Mouse (Mus musculus): ENCODE results near the gene Narfl. TPM values are rescaled to one million over a fixed set of nuclear protein-coding genes. Genes with fewer than 3 reads are reported as not detected.

Narfl gene
- polyA plus RNA-seq, 1 experiment = 38.5 TPM

DNA sequence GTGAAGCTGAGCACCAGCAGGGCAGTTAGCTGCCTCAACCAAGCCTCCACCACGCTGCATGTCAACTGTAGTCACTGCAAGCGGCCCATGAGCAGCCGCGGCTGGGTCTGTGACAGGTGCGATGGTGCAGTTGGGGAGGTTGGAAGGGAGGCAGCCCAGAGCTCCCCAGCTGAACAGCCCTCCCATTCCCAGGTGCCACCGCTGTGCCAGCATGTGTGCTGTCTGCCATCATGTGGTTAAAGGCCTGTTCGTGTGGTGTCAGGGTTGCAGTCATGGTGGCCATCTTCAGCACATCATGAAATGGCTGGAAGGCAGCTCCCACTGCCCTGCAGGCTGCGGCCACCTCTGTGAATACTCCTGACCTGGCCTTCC lies 54.6 kb downstream of the Narfl start:
- DNase-seq (ENCODE audit: extremely low spot score in 1 of 2, low spot score in 1 of 2) = no peak

DNA sequence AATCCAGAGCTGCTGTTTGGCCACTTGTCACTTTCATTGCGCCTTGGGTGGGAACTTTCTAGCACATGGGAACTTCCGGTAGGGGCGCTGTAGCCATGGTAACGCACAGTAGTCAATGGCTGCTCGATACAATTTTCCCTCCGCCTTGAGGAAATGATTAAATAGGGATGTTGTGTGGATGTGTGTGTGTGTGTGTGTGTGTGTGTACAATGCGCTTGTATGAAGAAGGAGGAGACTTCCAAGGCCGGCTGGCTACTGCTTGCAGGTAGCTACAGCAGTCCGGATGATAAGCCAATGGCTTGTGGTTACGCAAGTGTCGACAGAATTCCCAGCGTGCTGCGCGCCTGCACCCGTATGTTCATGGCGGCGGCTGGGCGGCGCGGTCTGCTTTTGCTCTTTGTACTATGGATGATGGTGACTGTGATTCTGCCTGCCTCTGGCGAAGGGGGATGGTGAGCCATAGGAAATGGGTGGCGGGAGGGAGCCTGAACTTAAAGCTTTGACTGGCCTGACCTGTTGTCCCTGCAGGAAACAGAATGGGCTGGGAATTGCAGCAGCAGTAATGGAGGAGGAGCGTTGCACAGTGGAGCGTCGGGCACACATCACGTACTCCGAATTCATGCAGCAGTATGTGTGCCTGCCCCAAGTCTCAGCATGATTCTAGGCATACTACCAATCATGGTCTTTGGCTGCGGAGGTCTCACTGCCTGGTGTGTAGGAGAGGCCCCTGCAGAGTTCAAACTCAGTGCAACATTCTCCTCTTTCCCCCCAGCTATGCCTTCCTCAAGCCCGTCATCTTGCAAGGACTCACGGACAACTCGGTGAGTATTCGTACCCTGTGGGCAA lies 55.4 kb downstream of the Narfl start, which contains the start of gene Jmjd8:
TSS of gene Jmjd8 (plus strand) at position 156 of the 846 bp plus-strand sequence.
- DNase-seq (ENCODE audit: extremely low spot score in 1 of 2, low spot score in 1 of 2) = peak in 1 of 2 experiments; percentile 89

DNA sequence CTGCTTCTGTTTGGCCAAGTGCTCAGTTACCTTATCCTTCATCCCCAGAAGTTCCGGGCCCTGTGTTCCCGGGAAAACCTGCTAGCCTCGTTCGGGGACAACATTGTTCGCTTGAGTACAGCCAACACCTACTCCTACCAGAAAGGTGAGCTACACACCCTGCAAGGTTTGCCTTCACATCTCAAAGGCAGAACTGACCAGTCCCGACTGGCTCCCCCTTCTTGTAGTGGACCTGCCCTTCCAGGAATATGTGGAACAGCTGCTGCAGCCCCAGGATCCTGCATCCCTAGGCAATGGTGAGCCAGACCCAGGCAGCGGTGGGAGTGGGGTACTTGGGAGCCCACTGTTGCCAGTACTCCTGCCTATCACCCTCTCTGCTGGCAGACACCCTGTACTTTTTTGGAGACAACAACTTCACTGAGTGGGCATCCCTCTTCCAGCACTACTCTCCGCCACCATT lies 56.0 kb downstream of the Narfl start:
- no peak for DNase-seq (ENCODE audit: extremely low spot score in 1 of 2, low spot score in 1 of 2)

DNA sequence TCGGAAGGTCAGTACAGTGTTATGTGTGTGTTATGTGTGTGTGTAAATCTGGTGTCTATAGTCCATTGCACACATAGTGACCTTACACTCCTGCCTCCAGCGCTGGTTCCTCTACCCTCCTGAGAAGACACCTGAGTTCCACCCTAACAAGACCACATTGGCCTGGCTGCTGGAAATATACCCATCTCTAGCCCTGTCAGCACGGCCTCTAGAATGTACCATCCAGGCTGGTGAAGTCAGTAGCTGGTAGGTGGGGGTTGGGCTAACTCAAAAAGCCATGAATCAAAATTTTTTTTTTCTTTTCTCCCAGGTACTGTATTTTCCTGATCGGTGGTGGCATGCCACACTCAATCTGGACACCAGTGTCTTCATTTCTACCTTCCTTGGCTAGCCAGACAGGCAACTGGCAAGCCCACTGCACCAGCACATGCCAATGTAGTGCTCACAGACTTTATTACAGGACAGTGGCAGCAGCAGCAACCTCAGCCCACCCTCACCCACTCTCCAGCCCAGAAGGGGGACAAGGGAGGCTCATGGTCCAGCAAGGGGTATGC lies 56.7 kb downstream of the Narfl start:
- DNase-seq (ENCODE audit: extremely low spot score in 1 of 2, low spot score in 1 of 2) = no peak

DNA sequence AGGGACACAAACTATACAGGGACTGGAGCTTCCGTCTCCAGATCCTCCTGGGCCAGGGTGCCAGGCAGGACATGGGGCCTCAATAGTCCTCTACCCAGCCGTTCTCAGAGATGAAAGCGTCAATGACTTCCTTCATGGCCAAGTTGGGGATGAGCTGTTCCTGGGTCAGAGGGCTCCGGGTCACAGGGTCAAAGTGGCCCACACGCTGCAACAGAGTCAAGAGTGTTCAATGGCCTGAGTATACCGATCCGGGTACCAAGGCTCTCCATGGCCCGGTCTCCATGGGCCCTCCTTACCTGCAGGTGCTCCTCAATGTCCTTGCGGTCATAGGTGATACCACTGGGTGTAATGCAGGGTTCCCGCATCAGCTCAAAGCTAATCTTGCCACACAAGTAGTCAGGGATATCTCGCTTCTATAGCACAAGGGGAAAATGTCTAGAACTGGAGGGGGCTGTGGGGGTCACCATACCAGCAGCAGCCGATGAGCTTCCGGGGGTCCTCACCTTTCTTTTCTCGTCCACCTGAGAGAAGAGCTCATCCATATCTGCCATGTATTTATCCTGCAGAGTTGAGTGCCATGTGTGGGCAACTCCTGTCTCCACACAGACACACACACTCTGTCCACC lies 57.3 kb downstream of the Narfl start:
- DNase-seq (ENCODE audit: extremely low spot score in 1 of 2, low spot score in 1 of 2) = no peak

DNA sequence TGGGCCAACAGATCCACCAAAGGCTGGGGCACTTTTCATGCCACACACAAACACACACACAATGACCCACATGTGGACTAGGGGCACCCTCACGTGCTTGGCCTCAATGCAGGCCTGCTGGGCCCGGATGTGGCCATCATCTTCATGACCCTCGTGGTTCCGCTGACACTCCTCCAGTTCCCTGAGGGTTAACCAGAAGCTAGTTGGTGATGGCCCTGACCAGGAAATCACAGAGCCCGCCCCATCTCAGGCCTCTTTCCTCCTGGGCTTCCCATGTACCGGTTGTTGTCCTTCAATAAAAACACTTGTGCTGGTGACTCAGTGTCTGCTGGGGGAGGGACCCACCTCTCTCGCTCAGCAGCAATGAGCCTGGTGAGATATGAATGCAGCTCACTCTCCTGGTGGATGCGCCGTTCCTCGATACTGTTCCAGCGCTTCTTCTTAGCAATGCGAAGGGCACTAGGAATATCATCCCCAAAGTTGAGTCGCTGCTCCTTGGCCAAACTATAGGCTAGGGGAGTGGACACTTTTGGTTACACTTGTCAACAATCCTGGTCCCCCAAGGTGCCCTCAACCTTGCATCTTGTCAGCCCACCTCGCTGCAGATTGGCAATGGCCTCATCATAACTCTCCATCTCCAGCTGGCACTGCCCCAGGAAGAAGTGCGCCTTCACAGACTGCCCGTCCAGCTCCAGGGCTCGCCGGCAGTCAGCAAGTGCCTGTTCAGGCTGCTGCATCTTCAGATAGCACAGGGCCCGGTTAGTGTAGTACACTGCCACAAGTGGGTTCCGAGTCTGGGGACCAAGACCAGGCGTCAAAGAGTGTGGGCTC lies 58.1 kb downstream of the Narfl start:
- DNase-seq (ENCODE audit: extremely low spot score in 1 of 2, low spot score in 1 of 2) = no peak

DNA sequence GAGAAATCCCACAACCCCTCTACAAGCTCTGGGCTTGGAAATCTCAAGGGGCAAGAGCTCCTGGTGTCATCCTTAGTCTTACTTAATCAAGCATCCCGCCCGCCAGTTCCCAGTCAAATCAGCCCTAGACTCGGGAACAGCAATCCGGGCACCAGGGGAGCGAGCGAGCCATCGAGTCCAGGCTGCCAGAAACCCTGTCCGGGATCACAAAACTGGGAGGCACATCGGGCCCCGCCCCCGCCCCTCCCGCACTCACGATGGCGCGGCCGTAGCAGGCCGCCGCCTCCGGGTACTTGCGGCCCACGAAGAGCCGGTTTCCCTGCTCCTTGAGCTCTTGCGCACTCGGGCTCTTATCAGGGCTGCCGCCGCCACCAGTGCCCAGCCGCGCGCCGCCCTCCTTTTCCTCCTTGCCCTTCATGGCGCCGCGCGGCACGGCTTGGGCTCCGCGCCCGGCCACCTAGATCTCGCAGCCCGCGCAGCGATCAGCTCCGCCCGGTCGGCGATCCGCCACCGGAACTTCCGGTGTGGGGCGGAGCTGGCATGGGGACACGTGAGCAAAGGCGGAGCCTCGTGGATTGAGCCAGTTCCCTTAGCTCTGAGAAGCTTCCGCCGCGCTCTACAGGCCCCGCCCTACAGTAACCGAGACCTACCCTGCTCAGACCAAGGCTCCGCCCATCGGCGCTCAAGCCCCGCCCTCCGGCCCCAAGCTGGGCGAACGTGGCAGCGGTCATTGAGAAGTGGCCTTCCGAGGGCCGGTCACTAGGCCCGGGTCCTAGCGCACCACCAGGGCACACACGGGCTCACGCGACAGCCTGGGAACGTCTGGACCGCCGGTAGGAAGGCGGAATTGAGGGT lies 59.1 kb downstream of the Narfl start:
- DNase-seq (ENCODE audit: extremely low spot score in 1 of 2, low spot score in 1 of 2) = peak; percentile 98 to 99

Other genes starting within 250 kb of the Narfl start
- gene Sox8, start 203.1 kb upstream of the Narfl start, polyA plus RNA-seq (2012; rRNA removed) = 41.2 and 43.2 TPM in 2 replicates
- 17.1 and 18.3 TPM in 2 replicates for gene Lmf1, start 194.7 kb upstream of the Narfl start, polyA plus RNA-seq (2012; rRNA removed)
- gene Gng13, start 56.6 kb upstream of the Narfl start, polyA plus RNA-seq (2012; rRNA removed) = 330 and 335 TPM in 2 replicates
- 2.5 and 2.9 TPM in 2 replicates for gene Chtf18, start 46.4 kb upstream of the Narfl start, polyA plus RNA-seq (2012; rRNA removed)
- gene Rpusd1, start 46.1 kb upstream of the Narfl start, polyA plus RNA-seq (2012; rRNA removed) = 98.8 and 117 TPM in 2 replicates
- 0.16 and 0.88 TPM in 2 replicates for gene Mslnl, start 37.7 kb upstream of the Narfl start, polyA plus RNA-seq (2012; rRNA removed)
- 2.9 and 3.0 TPM in 2 replicates for gene Msln, start 19.4 kb upstream of the Narfl start, polyA plus RNA-seq (2012; rRNA removed)
- gene Haghl, start 11.9 kb downstream of the Narfl start, polyA plus RNA-seq (2012; rRNA removed) = 223 and 246 TPM in 2 replicates
- gene Ccdc78, start 12.8 kb downstream of the Narfl start, polyA plus RNA-seq (2012; rRNA removed) = 0.06 and 0.08 TPM in 2 replicates
- gene Fam173a, start 19.1 kb downstream of the Narfl start, polyA plus RNA-seq (2012; rRNA removed) = 158 and 169 TPM in 2 replicates
- 1.4 and 2.0 TPM in 2 replicates for gene AC134908.4, start 21.9 kb downstream of the Narfl start, polyA plus RNA-seq (2012; rRNA removed)
- gene Metrn, start 23.4 kb downstream of the Narfl start, polyA plus RNA-seq (2012; rRNA removed) = 159 and 186 TPM in 2 replicates
- 604 and 691 TPM in 2 replicates for gene Fbxl16, start 35.3 kb downstream of the Narfl start, polyA plus RNA-seq (2012; rRNA removed)
- 34.8 and 40.0 TPM in 2 replicates for gene Wdr24, start 49.9 kb downstream of the Narfl start, polyA plus RNA-seq (2012; rRNA removed)
- gene Jmjd8, start 55.1 kb downstream of the Narfl start, polyA plus RNA-seq (2012; rRNA removed) = 65.0 and 65.6 TPM in 2 replicates
- gene Stub1, start 59.6 kb downstream of the Narfl start, polyA plus RNA-seq (2012; rRNA removed) = 272 and 292 TPM in 2 replicates
- 106 and 111 TPM in 2 replicates for gene Rhbdl1, start 63.5 kb downstream of the Narfl start, polyA plus RNA-seq (2012; rRNA removed)
- gene Gm20683, start 68.0 kb downstream of the Narfl start, polyA plus RNA-seq (2012; rRNA removed) = 41.5 and 43.1 TPM in 2 replicates
- 101 and 122 TPM in 2 replicates for gene Rhot2, start 71.1 kb downstream of the Narfl start, polyA plus RNA-seq (2012; rRNA removed)
- gene Wdr90, start 87.7 kb downstream of the Narfl start, polyA plus RNA-seq (2012; rRNA removed) = 33.6 and 39.7 TPM in 2 replicates
- gene Mcrip2, start 95.0 kb downstream of the Narfl start, polyA plus RNA-seq (2012; rRNA removed) = 28.8 and 34.5 TPM in 2 replicates
- 74.9 and 79.9 TPM in 2 replicates for gene Mettl26, start 101.3 kb downstream of the Narfl start, polyA plus RNA-seq (2012; rRNA removed)
- gene Wfikkn1, start 107.1 kb downstream of the Narfl start, polyA plus RNA-seq (2012; rRNA removed) = 0.61 and 0.64 TPM in 2 replicates
- gene Rab40c, start 146.0 kb downstream of the Narfl start, polyA plus RNA-seq (2012; rRNA removed) = 63.6 and 75.2 TPM in 2 replicates
- gene Pigq, start 171.2 kb downstream of the Narfl start, polyA plus RNA-seq (2012; rRNA removed) = 141 and 146 TPM in 2 replicates
- gene Nhlrc4, start 171.2 kb downstream of the Narfl start, polyA plus RNA-seq (2012; rRNA removed) = 0.30 and 1.0 TPM in 2 replicates
- gene A930017K11Rik, start 178.8 kb downstream of the Narfl start, polyA plus RNA-seq (2012; rRNA removed) = 0.40 and 0.54 TPM in 2 replicates
- gene Capn15, start 212.0 kb downstream of the Narfl start, polyA plus RNA-seq (2012; rRNA removed) = 48.5 and 52.9 TPM in 2 replicates

Data from frontal cortex, adult 2 months (tissue).